Mouse (Mus musculus) retina, postnatal 1 day (tissue): ENCODE measurements around the gene Pabpn1.
A peak's percentile ranks its signal among the peaks of the same experiment; 100 is the strongest.

Experiments
- DNase-seq: peaks from one replicate; pipeline ENCODE4 v3.0.0-alpha.2; 2012

Pabpn1 gene

GRCm38 (mm10) chr14:54892200-54892599, at the start of gene Pabpn1:
TSS of gene Pabpn1 (plus strand) at chr14:54892500.
- DNase-seq, result no peak

GRCm38 (mm10) chr14:54843461-54843860, 48.8 kb upstream of the Pabpn1 start:
- peak; percentile 80 for DNase-seq

- DNase-seq, result no peak
These were observed 36.6 kb upstream of the Pabpn1 start for GRCm38 (mm10) chr14:54855726-54856125.

GRCm38 (mm10) chr14:54856703-54857102, 35.6 kb upstream of the Pabpn1 start:
- DNase-seq, result no peak

GRCm38 (mm10) chr14:54857891-54858290, 34.4 kb upstream of the Pabpn1 start:
- DNase-seq, result no peak

GRCm38 (mm10) chr14:54860511-54860910, 31.8 kb upstream of the Pabpn1 start:
- DNase-seq, result peak; percentile 65

- DNase-seq, result peak; percentile 96
These were observed 28.6 kb upstream of the Pabpn1 start for GRCm38 (mm10) chr14:54863501-54864312.

GRCm38 (mm10) chr14:54864313-54865036, 27.8 kb upstream of the Pabpn1 start:
- DNase-seq, result peak; percentile 39

GRCm38 (mm10) chr14:54865626-54866025, 26.7 kb upstream of the Pabpn1 start:
- DNase-seq, result no peak

GRCm38 (mm10) chr14:54866268-54866667, 26.0 kb upstream of the Pabpn1 start:
- no peak for DNase-seq

GRCm38 (mm10) chr14:54866936-54867335, 25.4 kb upstream of the Pabpn1 start:
- DNase-seq, result peak; percentile 41

GRCm38 (mm10) chr14:54868026-54868425, 24.3 kb upstream of the Pabpn1 start:
- DNase-seq, result no peak

GRCm38 (mm10) chr14:54870861-54871260, 21.4 kb upstream of the Pabpn1 start, which contains the start of gene Homez:
TSS of gene Homez (minus strand) at chr14:54870961.
- no peak for DNase-seq

- no peak for DNase-seq
These were observed 18.1 kb upstream of the Pabpn1 start for GRCm38 (mm10) chr14:54874165-54874564.

GRCm38 (mm10) chr14:54875844-54876538, 16.3 kb upstream of the Pabpn1 start:
- DNase-seq, result no peak

GRCm38 (mm10) chr14:54876539-54877047, 15.7 kb upstream of the Pabpn1 start:
- DNase-seq, result peak; percentile 95

GRCm38 (mm10) chr14:54877048-54877715, 15.1 kb upstream of the Pabpn1 start, which contains the start of gene Ppp1r3e:
TSS of gene Ppp1r3e (minus strand) at chr14:54877550.
- DNase-seq, result peak; percentile 79

GRCm38 (mm10) chr14:54883154-54884021, 8.9 kb upstream of the Pabpn1 start, which contains the start of the genes Bcl2l2 and Gm20521:
TSS of gene Bcl2l2 (plus strand) at chr14:54883377.
TSS of gene Gm20521 (plus strand) at chr14:54883441.
- peak; percentile 94 for DNase-seq

GRCm38 (mm10) chr14:54884022-54884712, 8.1 kb upstream of the Pabpn1 start:
- no peak for DNase-seq

- no peak for DNase-seq
These were observed 7.0 kb upstream of the Pabpn1 start for GRCm38 (mm10) chr14:54885309-54885708.
